Mouse (Mus musculus) C2C12 (cell line): ENCODE measurements at regions not wholly inside any gene's neighbourhood (a gene's known extent, or its start where the extent isn't known, plus 50 kb on each side); places are given as distances from the start of the nearest gene placed in this dataset.

Experiments used
- CTCF ChIP-seq: IDR thresholded peaks from one replicate; pipeline ENCODE4 v1.5.1; 2011; ENCODE audit not compliant: control insufficient read depth, insufficient read depth, insufficient read length
- USF1 ChIP-seq: IDR thresholded peaks from one replicate; pipeline ENCODE4 v1.6.1; 2011; ENCODE audit warnings: low read depth, mild to moderate bottlenecking, control low read depth, moderate library complexity

DNA sequence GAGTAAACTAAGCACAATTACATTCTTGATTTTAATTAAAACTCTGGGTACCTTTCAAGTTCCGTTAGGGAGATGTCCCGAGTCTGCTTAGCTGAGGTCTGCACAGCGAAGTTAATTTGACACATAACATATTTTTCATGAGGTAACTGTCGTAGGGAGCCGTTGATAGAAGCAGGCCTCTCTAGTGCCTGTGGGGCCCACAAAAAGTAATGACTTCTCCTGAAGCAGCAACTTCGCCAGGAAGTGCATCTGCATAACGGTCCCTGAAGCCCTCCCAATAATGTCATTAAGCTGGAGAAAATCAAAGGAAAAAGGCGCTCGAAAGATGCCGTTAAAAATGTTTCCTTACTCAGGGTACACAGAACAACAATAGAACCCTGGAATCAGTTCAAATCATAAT lies 410.7 kb upstream of the Tmpo start:
- TF ChIP-seq CTCF (no peak), USF1 (no peak)
